Mouse (Mus musculus) ES-Bruce4 (cell line): ENCODE measurements around the gene Fam227a. TPM values are rescaled to one million over a fixed set of nuclear protein-coding genes. Genes with fewer than 3 reads are reported as not detected.
A peak's percentile ranks its signal among the peaks of the same experiment; 100 is the strongest.

Experiments used
- H3K27ac ChIP-seq: 2 replicates; pipeline ENCODE4 v1.5.1; 2012; ENCODE audit warnings: low read length, inconsistent platforms; ENCODE audit not compliant: insufficient read depth
- H3K27me3 ChIP-seq: 2 replicates; pipeline ENCODE4 v1.6.1; 2012; ENCODE audit warnings: mild to moderate bottlenecking, low read length, inconsistent platforms; ENCODE audit not compliant: control insufficient read depth, poor library complexity, insufficient read depth, severe bottlenecking
- H3K36me3 ChIP-seq: 2 replicates; pipeline ENCODE4 v1.6.1; 2012; ENCODE audit warnings: inconsistent platforms, mild to moderate bottlenecking, low read length, moderate library complexity; ENCODE audit not compliant: control insufficient read depth, poor library complexity, insufficient read depth, severe bottlenecking
- H3K4me1 ChIP-seq: one replicate; pipeline ENCODE4 v1.8.1; 2011; ENCODE audit warnings: low read length; ENCODE audit not compliant: control insufficient read depth, insufficient read depth
- H3K4me3 ChIP-seq: 2 replicates; pipeline ENCODE4 v1.5.1; 2011; ENCODE audit warnings: low read depth, mild to moderate bottlenecking, low read length
- H3K9ac ChIP-seq: 2 replicates; pipeline ENCODE4 v1.6.1; 2012; ENCODE audit warnings: low read depth, mild to moderate bottlenecking, inconsistent platforms; ENCODE audit not compliant: poor library complexity, severe bottlenecking
- H3K9me3 ChIP-seq: replicated peaks from 2 replicates; pipeline ENCODE4 v1.6.1; 2012; ENCODE audit warnings: mild to moderate bottlenecking, low read length, inconsistent platforms; ENCODE audit not compliant: control insufficient read depth, poor library complexity, insufficient read depth, severe bottlenecking
- CTCF ChIP-seq: IDR thresholded peaks from one replicate; pipeline ENCODE4 v1.8.1; 2011; ENCODE audit warnings: low read depth, low read length
- EP300 ChIP-seq: IDR thresholded peaks from 2 replicates; pipeline ENCODE4 v1.6.1; 2011; ENCODE audit warnings: low read depth, low read length; ENCODE audit not compliant: insufficient read depth
- POLR2A ChIP-seq: IDR thresholded peaks from one replicate; pipeline ENCODE4 v1.8.1; 2011; ENCODE audit warnings: low read length; ENCODE audit not compliant: insufficient read depth
- polyA plus RNA-seq: library from polyadenylated mRNA; stranded (reverse); fragments of >200 nt; gene quantifications from 2 replicates; pipeline ENCODE4 v1.2.4, GENCODE M21; 2011; ENCODE audit warnings: low read depth; ENCODE audit not compliant: missing spikeins, insufficient read depth, insufficient read length

Fam227a gene
- polyA plus RNA-seq = 3.2 and 3.4 TPM in 2 replicates

- H3K9me3 ChIP-seq = no peaks in the 10 kb centered on the region
- TF ChIP-seq POLR2A (peak; percentile 64), CTCF (no peak), EP300 (no peak)
- peak within 1 kb of the TSS; percentile 60 for H3K27ac ChIP-seq
- H3K27me3 ChIP-seq = no peaks in the 10 kb centered on the region
- H3K4me1 ChIP-seq = no peaks in the 10 kb centered on the region
- peak within 1 kb of the TSS; percentile 46 for H3K9ac ChIP-seq
- peak within 1 kb of the TSS; percentile 88 for H3K4me3 ChIP-seq
- no peaks in the 10 kb centered on the region for H3K36me3 ChIP-seq
Measured at GRCm38 (mm10) chr15:79658531-79659375, at the start of gene Fam227a, which contains the start of gene Cby1. TSS of gene Fam227a (minus strand) at chr15:79658956. TSS of gene Cby1 (plus strand) at chr15:79659199.

- Histone ChIP-seq H3K4me1 (no peaks in the 10 kb centered on the region), H3K9me3 (no peaks in the 10 kb centered on the region), H3K27ac (no peak overlapping the region), H3K4me3 (no peak overlapping the region), H3K36me3 (peaks cover 5% of the 10 kb centered on the region), H3K9ac (no peak overlapping the region), H3K27me3 (no peaks in the 10 kb centered on the region)
- TF ChIP-seq CTCF (peak; percentile 35), EP300 (no peak)
Measured at GRCm38 (mm10) chr15:79708229-79708822, 49.6 kb upstream of the Fam227a start.

DNA sequence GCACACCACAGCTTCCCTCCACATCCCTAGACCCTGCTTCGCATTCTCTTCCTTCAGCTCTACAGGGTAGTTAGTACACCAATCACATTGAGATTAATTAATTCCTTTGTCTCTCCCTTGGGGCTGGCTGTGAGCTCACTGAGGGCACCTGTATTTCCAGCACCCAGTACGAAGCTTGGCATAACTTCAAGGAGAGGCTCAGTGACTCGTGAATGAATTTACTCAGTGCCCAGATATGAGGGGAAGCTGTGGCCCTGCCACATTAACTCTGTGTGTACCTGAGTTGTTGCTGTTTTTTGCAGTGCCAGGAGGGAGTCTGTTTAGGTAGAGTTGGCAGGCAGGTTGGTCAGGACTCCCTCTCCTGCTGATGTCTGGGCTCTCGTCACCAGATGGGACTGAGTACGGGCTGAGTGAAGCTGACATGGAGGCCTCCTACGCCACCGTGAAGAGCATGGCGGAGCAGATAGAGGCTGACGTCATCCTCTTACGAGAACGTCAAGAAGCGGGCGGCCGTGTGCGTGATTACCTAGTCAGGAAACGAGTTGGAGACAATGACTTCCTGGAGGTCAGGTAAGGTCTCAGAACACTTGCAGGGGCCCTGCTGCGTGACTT lies 48.0 kb upstream of the Fam227a start:
- Histone ChIP-seq H3K27ac (no peak overlapping the region), H3K4me3 (no peak overlapping the region), H3K27me3 (no peaks in the 10 kb centered on the region), H3K9me3 (no peaks in the 10 kb centered on the region), H3K36me3 (peaks cover 3% of the 10 kb centered on the region), H3K4me1 (no peaks in the 10 kb centered on the region), H3K9ac (no peak overlapping the region)
- TF ChIP-seq EP300 = no peak
- TF ChIP-seq POLR2A = no peak

DNA sequence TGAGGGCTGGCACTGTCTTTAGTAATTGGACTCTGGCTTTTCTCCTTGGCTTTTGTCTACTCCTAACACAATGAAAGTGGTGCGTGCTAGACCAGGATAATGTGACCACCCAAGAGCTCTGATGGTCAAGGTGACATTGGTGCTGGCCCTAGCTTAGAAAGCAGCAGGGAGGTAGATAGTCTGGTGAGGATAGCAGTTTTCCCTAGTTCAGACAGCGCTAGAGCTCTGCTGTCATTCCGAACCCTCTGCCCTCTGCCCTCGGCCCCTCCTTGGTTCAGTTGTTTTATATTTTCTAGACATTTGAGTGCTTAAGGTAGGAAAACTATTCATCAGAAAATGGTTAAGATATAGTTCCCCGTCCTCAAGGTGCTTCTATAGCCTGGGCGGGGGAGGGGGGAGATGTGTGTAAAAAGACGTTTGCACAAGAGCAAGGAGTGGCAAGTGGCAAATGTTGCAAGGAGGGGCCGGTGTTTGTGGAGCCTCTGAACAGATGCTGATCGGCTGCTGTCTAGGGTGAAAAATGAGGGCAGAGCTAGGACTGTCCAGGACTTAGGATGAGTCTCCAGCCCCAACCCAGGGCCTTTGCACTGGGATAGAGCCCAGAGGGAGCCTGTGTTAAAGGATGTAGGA lies 38.9 kb upstream of the Fam227a start:
- TF ChIP-seq EP300 (no peak), POLR2A (no peak), CTCF (no peak)
- H3K27ac ChIP-seq = no peak overlapping the region
- no peaks in the 10 kb centered on the region for H3K9me3 ChIP-seq
- H3K9ac ChIP-seq = no peak overlapping the region
- H3K36me3 ChIP-seq = peaks cover 8% of the 10 kb centered on the region; the same call in 1 of the 2 replicates
- H3K4me1 ChIP-seq = no peaks in the 10 kb centered on the region
- H3K4me3 ChIP-seq = no peak overlapping the region
- no peaks in the 10 kb centered on the region for H3K27me3 ChIP-seq

DNA sequence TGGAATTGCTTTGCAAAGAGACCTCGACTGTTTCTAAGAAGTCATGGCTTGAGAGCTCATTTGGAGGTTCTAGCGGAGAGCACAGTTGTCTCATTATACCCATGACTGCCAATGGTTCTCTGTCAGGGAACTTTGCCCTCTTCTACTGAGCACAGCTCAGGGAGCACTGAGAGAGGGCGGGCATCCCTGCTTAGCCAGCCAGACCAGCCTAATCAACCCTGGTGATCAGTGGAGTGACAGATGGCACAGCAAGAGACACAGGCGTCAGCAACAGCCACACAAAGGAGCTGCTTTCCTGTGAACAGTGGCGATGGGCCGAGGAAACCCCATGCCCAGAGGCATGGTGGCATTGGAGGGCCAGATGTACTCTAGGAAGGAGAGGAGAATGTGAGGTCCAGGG lies 38.3 kb upstream of the Fam227a start:
- Histone ChIP-seq H3K4me3 (no peak overlapping the region), H3K27ac (no peak overlapping the region), H3K9me3 (no peaks in the 10 kb centered on the region), H3K27me3 (no peaks in the 10 kb centered on the region), H3K9ac (no peak overlapping the region), H3K4me1 (no peaks in the 10 kb centered on the region), H3K36me3 (peaks cover 8% of the 10 kb centered on the region; the same call in 1 of the 2 replicates)
- no peak for TF ChIP-seq CTCF
- no peak for TF ChIP-seq EP300
- TF ChIP-seq POLR2A = no peak

GRCm38 (mm10) chr15:79696508-79696907 lies 37.8 kb upstream of the Fam227a start:
- Histone ChIP-seq H3K9me3 (no peaks in the 10 kb centered on the region), H3K36me3 (peaks cover 8% of the 10 kb centered on the region; the same call in 1 of the 2 replicates), H3K27me3 (no peaks in the 10 kb centered on the region), H3K9ac (no peak overlapping the region), H3K4me3 (no peak overlapping the region), H3K27ac (no peak overlapping the region), H3K4me1 (no peaks in the 10 kb centered on the region)
- TF ChIP-seq POLR2A (no peak), CTCF (no peak), EP300 (no peak)
